Mouse (Mus musculus) MEL (cell line): Measurements from ENCODE around the gene Usp44.

Experiments
- CTCF ChIP-seq, 3 experiments: IDR thresholded peaks in 2 of 3; conservative IDR thresholded peaks in 1 of 3; 2 replicates each; pipeline ENCODE4 v1.5.1; 2011 to 2012; ENCODE audit warnings: low read length in 3 of 3, low read depth in 2 of 3, mild to moderate bottlenecking in 2 of 3, improper control_type of control experiment in 1 of 3, inconsistent platforms in 1 of 3, mixed read lengths in 1 of 3, moderate library complexity in 1 of 3; ENCODE audit not compliant: control insufficient read depth in 1 of 3, insufficient read depth in 1 of 3, poor library complexity in 1 of 3, severe bottlenecking in 1 of 3
- E2F4 ChIP-seq: IDR thresholded peaks from 2 replicates; pipeline ENCODE4 v1.6.1; 2011; ENCODE audit warnings: low read depth, low read length, improper control_type of control experiment, borderline replicate concordance
- ETS1 ChIP-seq: IDR thresholded peaks from 2 replicates; pipeline ENCODE4 v1.6.1; 2012; ENCODE audit warnings: low read depth, mild to moderate bottlenecking, inconsistent platforms, low read length, improper control_type of control experiment, moderate library complexity
- HCFC1 ChIP-seq: IDR thresholded peaks from 2 replicates; pipeline ENCODE4 v1.6.1; 2012; ENCODE audit warnings: low read depth, mild to moderate bottlenecking, inconsistent platforms, low read length, improper control_type of control experiment, moderate library complexity
- MAX ChIP-seq: IDR thresholded peaks from 2 replicates; pipeline ENCODE4 v1.6.1; 2011; ENCODE audit warnings: low read length, improper control_type of control experiment
- POLR2A ChIP-seq, 2 experiments: IDR thresholded peaks; 2 replicates each; pipeline ENCODE4 v1.6.1; 2011 to 2012; ENCODE audit warnings: low read length in 2 of 2, mild to moderate bottlenecking in 2 of 2, control low read depth in 1 of 2, improper control_type of control experiment in 1 of 2, low read depth in 1 of 2, moderate library complexity in 1 of 2; ENCODE audit not compliant: control insufficient read depth in 1 of 2, insufficient read depth in 1 of 2, poor library complexity in 1 of 2
- RAD21 ChIP-seq: IDR thresholded peaks from 2 replicates; pipeline ENCODE4 v1.6.1; 2011; ENCODE audit warnings: mild to moderate bottlenecking, low read depth, low read length, improper control_type of control experiment
- SMC3 ChIP-seq: IDR thresholded peaks from 2 replicates; pipeline ENCODE4 v1.6.1; 2011; ENCODE audit warnings: low read depth, low read length, improper control_type of control experiment
- TAL1 ChIP-seq: IDR thresholded peaks from 2 replicates; pipeline ENCODE4 v1.6.1; 2012; ENCODE audit warnings: mild to moderate bottlenecking, inconsistent platforms, low read length, moderate library complexity, mixed read lengths

GRCm38 (mm10) chr10:93832811-93833210 is 1.5 kb downstream of the Usp44 start:
- TF ChIP-seq RAD21 (no peak), CTCF (IDR thresholded peaks at IDR 0.05 in 2 of 3, conservative IDR thresholded peaks at IDR 0.05 in 1 of 3; ENCODE audit: control insufficient read depth in 1 of 3, insufficient read depth in 1 of 3, low read depth in 2 of 3, low read length in 3 of 3, poor library complexity in 1 of 3, severe bottlenecking in 1 of 3) (no peak), SMC3 (no peak), E2F4 (no peak), ETS1 (no peak), MAX (no peak), POLR2A (IDR thresholded peaks at IDR 0.05; ENCODE audit: control insufficient read depth in 1 of 2, insufficient read depth in 1 of 2, low read depth in 1 of 2, low read length in 2 of 2, poor library complexity in 1 of 2) (no peak), HCFC1 (no peak), TAL1 (no peak)
